In genomic region chr5:36726387-36726801, GRCm38 (mm10) we compare ENCODE assay signal across 7 mouse cellular contexts. TPM values are rescaled to one million over a fixed set of nuclear protein-coding genes. Genes with fewer than 3 reads are reported as not detected.
A peak's percentile ranks its signal among the peaks of the same experiment; 100 is the strongest.
DNase-seq lines count a peak whose midpoint lies in the region; ATAC-seq and TF ChIP-seq lines count a peak whose summit lies in the region.

No protein-coding gene starts in this region.

- H3K9ac ChIP-seq in liver, embryonic 15.5 days: no peak overlapping the region
- H3K9ac ChIP-seq in midbrain, postnatal 0 days (replicated peaks; ENCODE audit: low read length, poor library complexity, severe bottlenecking): no peak overlapping the region

- peak; percentile 35 to 62 for DNase-seq in spleen, postnatal 36 days (ENCODE audit: low spot score in 2 of 2)
- DNase-seq in spleen, postnatal 4 days (ENCODE audit: low spot score in 2 of 2): no peak
- DNase-seq in thymus, postnatal 4 days: no peak
- DNase-seq in midbrain, postnatal 0 days (ENCODE audit: low spot score): no peak
- no peak for DNase-seq in urinary bladder, adult 2 months (ENCODE audit: low spot score)

- ATAC-seq in inflammation-experienced regulatory T-cells, adult 6 months: peak; percentile 69
- ATAC-seq in liver, embryonic 15.5 days (ENCODE audit: insufficient read depth): peak; percentile 23; the same call in 1 of the 2 replicates
- no peak for ATAC-seq in midbrain, postnatal 0 days (ENCODE audit: low FRiP score)

- 0 out of 2 replicates have a peak overlapping the region, but pooled peaks have one; percentile 5 for H3K4me3 ChIP-seq in liver, embryonic 15.5 days (replicated peaks)
- H3K4me3 ChIP-seq in midbrain, postnatal 0 days (ENCODE audit: low read depth, low read length): no peak overlapping the region

- 59% methylated on average over 9 of the region's 9 CpGs for WGBS in liver, embryonic 15.5 days (ENCODE audit: insufficient replicate concordance)
- WGBS in midbrain, postnatal 0 days: 75% methylated on average over 9 of the region's 9 CpGs

- H3K27me3 ChIP-seq in liver, embryonic 15.5 days: peaks cover 10% of the 10 kb centered on the region; the same call in 1 of the 2 replicates
- H3K27me3 ChIP-seq in midbrain, postnatal 0 days (ENCODE audit: insufficient read depth, low read length): no peaks in the 10 kb centered on the region

- no peaks in the 10 kb centered on the region for H3K36me3 ChIP-seq in liver, embryonic 15.5 days (replicated peaks)
- no peaks in the 10 kb centered on the region for H3K36me3 ChIP-seq in midbrain, postnatal 0 days (ENCODE audit: insufficient read depth, low read length)

- H3K4me2 ChIP-seq in liver, embryonic 15.5 days: peak overlapping the region; percentile 36
- no peak overlapping the region for H3K4me2 ChIP-seq in midbrain, postnatal 0 days (ENCODE audit: low read depth, low read length, poor library complexity, severe bottlenecking)

- no peak for TF ChIP-seq CTCF in midbrain, postnatal 0 days (IDR thresholded peaks at IDR 0.05)

- peak overlapping the region; percentile 76 for H3K27ac ChIP-seq in liver, embryonic 15.5 days (replicated peaks)
- no peak overlapping the region for H3K27ac ChIP-seq in midbrain, postnatal 0 days (ENCODE audit: low read depth, low read length)

- H3K9me3 ChIP-seq in liver, embryonic 15.5 days (replicated peaks): no peaks in the 10 kb centered on the region
- H3K9me3 ChIP-seq in midbrain, postnatal 0 days (ENCODE audit: low read length): no peaks in the 10 kb centered on the region

- H3K4me1 ChIP-seq in liver, embryonic 15.5 days (replicated peaks): peaks cover 83% of the 10 kb centered on the region
- H3K4me1 ChIP-seq in midbrain, postnatal 0 days (ENCODE audit: insufficient read depth, low read length): no peaks in the 10 kb centered on the region

RNA-seq across cellular contexts. Expression of gene Bloc1s4, which starts 22.1 kb away (rescaled TPM):
- polyA plus RNA-seq in inflammation-experienced regulatory T-cells, adult 6 months (2017; shearing (Covaris generic)): 1 to 10 TPM; 1.0 to 1.9 (median 1.1) TPM
- 15.9 and 16.3 TPM in 2 replicates for polyA plus RNA-seq in liver, embryonic 15.5 days (2015; fragmentation: Nextera tagmentation; extraction: Ambion mirVana)
- total RNA-seq in midbrain, postnatal 0 days (2014; rRNA removed): 21.5 and 39.8 TPM in 2 replicates
- polyA plus RNA-seq in midbrain, postnatal 0 days (2015; fragmentation: Nextera tagmentation; extraction: Ambion mirVana): 30.1 and 30.2 TPM in 2 replicates
- 19.0 and 26.2 TPM in 2 replicates for polyA plus RNA-seq in urinary bladder, adult 2 months (2012; rRNA removed)

RNA-seq across cellular contexts. Expression of gene D5Ertd579e, which starts 30.6 kb away (rescaled TPM):
- polyA plus RNA-seq in inflammation-experienced regulatory T-cells, adult 6 months (2017; shearing (Covaris generic)): 10 to 100 TPM; 18.2 to 32.6 (median 28.6) TPM
- polyA plus RNA-seq in liver, embryonic 15.5 days (2015; fragmentation: Nextera tagmentation; extraction: Ambion mirVana): 22.1 and 22.2 TPM in 2 replicates
- 71.1 and 93.4 TPM in 2 replicates for total RNA-seq in midbrain, postnatal 0 days (2014; rRNA removed)
- polyA plus RNA-seq in midbrain, postnatal 0 days (2015; fragmentation: Nextera tagmentation; extraction: Ambion mirVana): 29.2 and 34.2 TPM in 2 replicates
- 27.9 and 35.3 TPM in 2 replicates for polyA plus RNA-seq in urinary bladder, adult 2 months (2012; rRNA removed)

Comparison
In these comparisons a context has a peak if more than half of its experiments do, and no peak if none do; other contexts are left out.
1. DNase-seq: peak in spleen, postnatal 36 days (2 of 2); none in spleen, postnatal 4 days (0 of 2), thymus, postnatal 4 days (single experiment), midbrain, postnatal 0 days (single experiment) and urinary bladder, adult 2 months (single experiment).